Mouse (Mus musculus) cerebral cortex, adult 2 months (tissue): ENCODE results near the gene Ltbp1.

Experiments used
- WGBS: fragments of 180-500 bp; shearing (Covaris S2); methylation state at CpG from one replicate; pipeline ENCODE4 v1.1.7; 2018; 5-methylcytosine and 5-hydroxymethylcytosine counted together

Gene Ltbp1

GRCm38 (mm10) chr17:75238655-75239054, 233.3 kb downstream of the Ltbp1 start:
- 84% methylated on average over 2 of the region's 2 CpGs for WGBS

- WGBS = 61% methylated on average over 3 of the region's 3 CpGs
These were observed 234.2 kb downstream of the Ltbp1 start for GRCm38 (mm10) chr17:75239545-75239944.

- WGBS = 91% methylated on average over 1 of the region's 1 CpGs
These were observed 236.7 kb downstream of the Ltbp1 start for GRCm38 (mm10) chr17:75242086-75242485.

GRCm38 (mm10) chr17:75243221-75243620, 237.9 kb downstream of the Ltbp1 start:
- 85% methylated on average over 1 of the region's 1 CpGs for WGBS

DNA sequence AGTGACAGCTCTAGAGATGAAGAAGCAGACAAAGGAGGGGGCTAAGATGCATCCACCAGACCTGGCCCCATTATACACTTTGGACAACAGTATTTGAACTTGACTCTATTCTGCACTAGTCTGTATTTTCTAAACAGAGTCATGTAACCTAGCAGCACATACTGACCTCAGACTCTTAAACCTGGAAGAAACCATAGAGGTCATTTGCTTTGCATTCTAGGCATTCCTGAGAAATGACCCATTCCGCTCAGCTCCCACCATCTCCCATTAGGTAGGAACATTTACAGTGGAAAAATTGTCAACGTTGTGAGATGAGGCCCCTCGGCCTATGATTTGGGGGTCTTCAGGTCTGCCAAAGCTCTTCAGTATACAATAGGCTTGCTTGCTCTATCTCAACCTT, 238.8 kb downstream of the Ltbp1 start:
- WGBS = 94% methylated on average over 3 of the region's 3 CpGs

DNA sequence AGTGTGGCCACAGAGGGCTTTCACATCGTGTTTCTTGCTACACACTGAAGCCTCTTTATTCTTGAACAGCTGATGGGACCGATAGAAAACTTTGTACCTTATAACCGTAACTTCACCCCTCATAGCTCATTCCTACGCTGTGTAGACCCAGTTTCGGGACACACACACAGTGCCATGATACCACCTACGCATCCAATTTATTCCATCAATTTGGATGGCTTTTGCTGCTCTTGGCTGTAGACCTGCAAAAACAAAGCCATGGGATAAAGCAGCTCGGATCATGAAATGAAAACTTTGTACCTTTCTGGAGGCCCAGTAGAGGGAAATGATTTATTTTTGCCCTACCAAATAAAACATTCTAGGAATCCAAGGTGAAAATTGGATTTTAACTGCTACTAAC, 239.7 kb downstream of the Ltbp1 start:
- WGBS = 89% methylated on average over 7 of the region's 7 CpGs

GRCm38 (mm10) chr17:75248632-75249031, 243.3 kb downstream of the Ltbp1 start:
- WGBS = 77% methylated on average over 10 of the region's 10 CpGs

- 76% methylated on average over 6 of the region's 6 CpGs for WGBS
These were observed 245.2 kb downstream of the Ltbp1 start for GRCm38 (mm10) chr17:75250571-75250970.

GRCm38 (mm10) chr17:75251094-75251493, 245.7 kb downstream of the Ltbp1 start:
- WGBS = 85% methylated on average over 6 of the region's 6 CpGs

- WGBS = 94% methylated on average over 5 of the region's 5 CpGs
These were observed 247.2 kb downstream of the Ltbp1 start for GRCm38 (mm10) chr17:75252540-75252939.

GRCm38 (mm10) chr17:75254909-75255308, 249.5 kb downstream of the Ltbp1 start:
- 74% methylated on average over 6 of the region's 6 CpGs for WGBS

DNA sequence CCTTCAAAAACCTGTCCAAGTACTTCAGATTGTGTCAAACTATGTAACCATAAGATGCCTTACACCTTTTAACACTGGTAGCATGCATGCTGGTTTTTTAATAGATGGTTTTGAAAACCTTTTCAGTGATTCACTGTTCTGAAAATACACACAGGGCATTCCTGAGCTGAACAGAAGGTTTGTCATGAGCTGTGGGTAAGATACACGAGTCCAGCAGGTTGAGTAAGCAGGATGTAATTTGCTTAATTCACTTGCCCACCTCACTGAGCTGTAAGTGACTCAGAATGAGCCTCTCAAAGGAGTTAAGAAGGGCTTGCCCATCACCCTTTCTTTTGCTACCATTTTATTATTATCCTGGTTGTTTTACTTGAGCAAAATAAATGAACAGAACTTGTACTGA, 250.6 kb downstream of the Ltbp1 start:
- WGBS = 47% methylated on average over 1 of the region's 1 CpGs

DNA sequence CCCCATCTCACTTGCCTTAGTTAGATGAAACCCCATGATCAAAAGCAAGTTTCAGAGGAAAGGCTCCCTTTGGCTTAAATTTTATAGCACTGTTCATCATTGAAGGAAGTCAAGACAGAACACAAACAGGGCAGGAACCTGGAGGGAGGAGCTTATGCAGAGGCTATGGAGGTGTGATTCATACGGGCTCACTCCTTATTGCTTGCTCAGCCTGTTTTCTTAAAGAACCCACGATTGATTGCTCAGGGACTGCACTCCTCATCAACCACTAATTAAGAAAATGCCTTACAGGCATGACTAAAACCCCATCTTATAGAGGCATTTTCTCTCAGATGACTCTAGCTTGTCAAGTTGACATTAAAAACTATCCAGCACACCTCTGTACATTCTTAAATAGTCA, 253.1 kb downstream of the Ltbp1 start:
- WGBS = 72% methylated on average over 2 of the region's 2 CpGs

DNA sequence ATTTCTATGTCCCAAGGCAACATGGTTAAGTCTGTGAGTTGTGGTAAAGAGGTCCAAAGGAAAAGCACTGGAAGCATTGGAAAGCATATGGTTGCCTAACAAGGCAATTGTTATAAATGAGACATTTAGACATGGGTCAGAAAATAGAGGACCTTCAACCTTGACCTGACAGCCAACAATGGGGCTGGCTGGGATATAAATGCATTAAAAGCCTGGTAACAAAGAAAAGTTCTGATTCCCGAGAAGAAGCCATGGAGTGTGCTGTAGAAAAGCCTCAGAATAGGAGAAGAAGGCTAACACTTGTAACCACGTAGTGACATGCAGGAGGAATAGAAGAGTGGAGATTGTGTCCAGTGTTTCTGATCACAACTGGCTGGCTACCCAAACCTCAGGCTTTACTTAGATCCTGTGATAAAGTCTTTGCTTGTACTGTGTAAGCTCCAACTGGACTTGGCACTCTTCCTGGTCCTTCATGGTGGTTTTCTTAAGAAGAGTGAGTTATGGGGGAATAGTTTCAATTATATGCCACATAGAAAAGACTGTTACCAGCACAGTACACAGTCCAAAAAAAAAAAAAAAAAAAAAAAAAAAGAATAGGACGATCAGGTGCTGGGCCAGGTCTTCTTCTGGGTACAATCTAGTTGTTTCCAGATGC, 258.1 kb downstream of the Ltbp1 start:
- WGBS = 77% methylated on average over 3 of the region's 3 CpGs

- WGBS = 64% methylated on average over 4 of the region's 4 CpGs
These were observed 263.1 kb downstream of the Ltbp1 start for GRCm38 (mm10) chr17:75268506-75268905.

DNA sequence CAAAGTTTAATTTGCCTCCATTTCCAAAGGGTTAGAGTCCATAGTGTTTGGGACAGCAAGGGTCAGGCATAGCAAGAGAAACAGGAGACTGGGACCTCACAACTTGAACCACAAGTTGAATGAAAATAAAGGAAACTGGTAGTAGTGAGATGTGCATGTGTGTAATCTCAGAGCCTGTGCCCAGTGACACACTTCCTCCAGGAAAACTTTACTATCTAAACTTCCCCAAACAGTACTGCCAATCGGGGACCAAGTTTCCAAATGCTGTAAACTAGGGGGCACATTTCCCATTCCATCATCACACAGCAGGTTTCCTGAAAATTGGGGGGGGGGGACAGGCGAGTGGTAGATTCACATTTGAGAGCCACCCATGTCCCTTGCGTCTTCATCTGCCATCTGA, 267.1 kb downstream of the Ltbp1 start:
- whole genome bisulfite sequencing = 97% methylated on average over 3 of the region's 3 CpGs

DNA sequence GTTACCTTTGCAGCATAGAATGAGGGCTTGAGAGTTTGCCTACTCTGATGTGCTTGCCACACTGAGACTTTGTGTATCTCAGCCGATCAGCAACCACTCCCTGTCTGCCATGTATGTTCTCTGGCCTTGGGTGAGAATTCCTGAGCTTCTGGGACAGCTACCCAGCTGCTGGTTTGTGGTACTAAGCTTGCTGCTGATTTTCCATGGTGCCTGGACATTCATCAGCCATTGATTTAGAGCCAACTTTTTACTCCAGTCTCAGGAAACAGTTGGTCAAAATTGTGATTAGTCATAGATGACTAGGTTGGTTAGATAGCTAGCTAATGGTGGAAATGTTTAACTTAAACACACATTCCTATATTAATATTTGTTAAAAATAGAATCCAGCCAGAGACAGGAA, 267.9 kb downstream of the Ltbp1 start:
- WGBS = 78% methylated on average over 1 of the region's 1 CpGs

- WGBS = 88% methylated on average over 6 of the region's 6 CpGs
These were observed 269.9 kb downstream of the Ltbp1 start for GRCm38 (mm10) chr17:75275302-75275701.

DNA sequence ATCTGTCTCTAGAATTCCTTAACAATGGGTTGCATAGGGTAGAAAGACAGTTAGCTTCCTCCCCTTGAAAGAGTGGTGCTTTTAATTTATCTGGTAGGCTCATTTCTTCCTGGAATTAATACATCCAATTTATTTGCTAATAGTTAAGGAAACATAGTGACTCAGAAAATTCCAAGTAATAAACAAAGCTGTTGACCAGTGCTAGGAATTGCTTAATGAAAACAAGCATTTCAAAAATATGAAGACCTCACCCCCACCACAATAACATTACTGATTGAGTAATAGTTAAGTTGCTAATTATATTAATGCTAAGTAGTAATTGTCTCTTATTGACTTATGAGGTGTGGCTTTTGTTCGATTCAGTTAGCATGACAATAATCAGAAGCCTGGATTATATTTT, 272.7 kb downstream of the Ltbp1 start:
- 83% methylated on average over 1 of the region's 1 CpGs for WGBS

GRCm38 (mm10) chr17:75278561-75278960, 273.2 kb downstream of the Ltbp1 start:
- 64% methylated on average over 6 of the region's 6 CpGs for WGBS

GRCm38 (mm10) chr17:75281345-75281744, 276.0 kb downstream of the Ltbp1 start:
- WGBS = 82% methylated on average over 5 of the region's 5 CpGs

DNA sequence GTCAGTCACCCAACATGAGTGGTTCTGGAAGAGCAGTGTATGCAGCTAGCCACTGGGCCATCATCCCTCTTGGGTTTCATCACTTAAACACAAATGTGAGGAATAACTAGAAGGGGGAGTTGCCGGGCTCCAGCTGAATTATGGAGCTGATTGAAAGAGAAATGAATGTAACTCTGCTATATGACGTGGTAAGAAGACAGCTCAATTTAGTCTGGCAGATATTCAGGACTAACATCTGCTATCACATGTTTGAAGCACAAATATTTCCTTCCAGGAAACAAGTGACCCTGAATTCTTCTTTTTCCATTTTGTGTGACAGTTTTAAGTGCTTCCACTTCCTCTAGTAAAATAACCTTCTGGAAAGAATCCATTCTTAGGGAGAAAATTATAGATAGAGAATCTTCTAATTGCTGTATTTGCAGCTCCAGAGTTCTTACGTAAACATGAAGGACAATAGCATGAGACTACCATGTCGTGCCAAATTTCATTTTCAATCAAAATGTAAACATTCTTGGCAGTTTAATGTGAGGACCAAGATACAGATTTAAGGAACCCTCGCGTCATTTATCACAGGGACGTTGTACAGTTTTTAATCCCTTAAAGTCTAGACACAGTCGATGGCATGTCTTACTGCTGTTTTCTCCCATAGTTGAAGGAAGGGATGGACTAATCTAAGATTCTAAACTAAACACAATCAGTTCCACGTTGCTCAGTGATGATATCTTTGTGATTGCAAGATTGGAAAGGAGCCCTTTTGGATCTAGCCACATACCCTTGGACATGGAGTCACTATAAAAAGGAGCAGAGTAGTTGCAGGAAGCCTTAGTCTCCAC, 279.7 kb downstream of the Ltbp1 start:
- WGBS = 73% methylated on average over 9 of the region's 9 CpGs

DNA sequence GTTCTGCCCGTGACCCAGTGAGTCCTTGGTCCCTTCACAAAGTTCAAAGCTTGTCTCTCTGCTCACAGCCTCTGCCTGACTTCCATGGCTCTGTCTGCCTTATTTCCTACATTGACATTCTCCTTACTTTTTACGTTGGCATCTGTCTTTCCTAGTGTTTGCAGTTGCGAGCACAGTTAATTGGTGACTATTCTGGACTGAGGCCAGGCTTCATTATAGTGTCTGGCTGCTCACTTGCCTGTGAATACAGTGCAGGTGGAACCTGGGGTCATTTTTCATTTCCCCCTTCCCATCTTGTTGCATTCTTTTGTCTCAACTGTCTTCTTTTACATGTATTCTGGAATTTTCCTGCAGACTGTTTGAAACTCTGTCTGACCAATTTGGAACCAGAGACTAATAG, 287.6 kb downstream of the Ltbp1 start:
- WGBS = 82% methylated on average over 3 of the region's 3 CpGs
